Mouse (Mus musculus): ENCODE data around the gene Hist1h2be. TPM values are rescaled to one million over a fixed set of nuclear protein-coding genes. Genes with fewer than 3 reads are reported as not detected.
A peak's percentile ranks its signal among the peaks of the same experiment; 100 is the strongest.
"Not testable (repeated sequence)": the region's sequence is repeated elsewhere in the genome, so short reads cannot be mapped to it uniquely, and the experiment has no call there.

The Hist1h2be gene
- polyA plus RNA-seq, 1 experiment from 2014 or later: 3.0 TPM

GRCm38 (mm10) chr13:23550761-23551145 is 70.2 kb downstream of the Hist1h2be start:
- H3K4me3 ChIP-seq (ENCODE audit: low read depth, low read length): peak overlapping the region; percentile 46
- H3K9me3 ChIP-seq (ENCODE audit: low read depth, low read length): no peaks in the 10 kb centered on the region
- no peak for TF ChIP-seq CTCF (IDR thresholded peaks at IDR 0.05; ENCODE audit: low read depth)
- H3K36me3 ChIP-seq (ENCODE audit: insufficient read depth): no peaks in the 10 kb centered on the region
- H3K9ac ChIP-seq: peak overlapping the region; percentile 72
- H3K4me1 ChIP-seq (ENCODE audit: insufficient read depth): peaks cover 4% of the 10 kb centered on the region; the same call in 1 of the 2 replicates
- H3K27ac ChIP-seq (ENCODE audit: low read depth): peak overlapping the region; percentile 98
- ATAC-seq (ENCODE audit: insufficient read depth): no peak
- no peaks in the 10 kb centered on the region for H3K27me3 ChIP-seq (ENCODE audit: insufficient read depth, low read length)
- WGBS: 2% methylated on average over 3 of the region's 3 CpGs
- peak overlapping the region; percentile 76 for H3K4me2 ChIP-seq
- DNase-seq: peak; percentile 68

DNA sequence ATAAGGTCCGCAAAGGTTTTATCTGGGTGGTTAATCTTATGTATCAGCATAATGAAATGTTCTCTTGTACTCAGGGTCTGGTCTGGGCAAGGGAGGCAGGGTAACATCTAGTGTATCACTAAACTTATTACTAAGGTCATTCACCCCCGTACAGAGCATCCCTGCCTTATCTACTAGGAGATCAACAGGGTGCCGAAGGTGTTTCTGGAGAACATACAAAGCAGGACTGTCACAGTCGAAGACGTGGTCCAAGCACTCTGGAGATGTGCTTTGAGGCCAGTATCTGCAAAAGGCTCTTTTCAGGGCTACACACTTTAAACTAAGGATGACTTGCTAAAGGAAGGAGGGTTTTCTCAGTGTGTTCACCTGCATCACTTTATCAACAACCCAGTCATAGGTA is 74.2 kb downstream of the Hist1h2be start:
- TF ChIP-seq CTCF (IDR thresholded peaks at IDR 0.05; ENCODE audit: low read depth): no peak
- Histone ChIP-seq H3K4me1 (ENCODE audit: insufficient read depth) (no peaks in the 10 kb centered on the region; the same call in 1 of the 2 replicates), H3K4me3 (ENCODE audit: low read depth, low read length) (peak overlapping the region; percentile 6; the same call in 1 of the 2 replicates), H3K27ac (ENCODE audit: low read depth) (peak overlapping the region; percentile 67; the same call in 1 of the 2 replicates), H3K36me3 (ENCODE audit: insufficient read depth) (no peaks in the 10 kb centered on the region), H3K27me3 (ENCODE audit: insufficient read depth, low read length) (no peaks in the 10 kb centered on the region), H3K9ac (no peak overlapping the region), H3K9me3 (ENCODE audit: low read depth, low read length) (no peaks in the 10 kb centered on the region), H3K4me2 (peak overlapping the region; percentile 48; the same call in 1 of the 2 replicates)
- ATAC-seq (ENCODE audit: insufficient read depth): no peak
- 56% methylated on average over 5 of the region's 5 CpGs for WGBS
- no peak for DNase-seq

DNA sequence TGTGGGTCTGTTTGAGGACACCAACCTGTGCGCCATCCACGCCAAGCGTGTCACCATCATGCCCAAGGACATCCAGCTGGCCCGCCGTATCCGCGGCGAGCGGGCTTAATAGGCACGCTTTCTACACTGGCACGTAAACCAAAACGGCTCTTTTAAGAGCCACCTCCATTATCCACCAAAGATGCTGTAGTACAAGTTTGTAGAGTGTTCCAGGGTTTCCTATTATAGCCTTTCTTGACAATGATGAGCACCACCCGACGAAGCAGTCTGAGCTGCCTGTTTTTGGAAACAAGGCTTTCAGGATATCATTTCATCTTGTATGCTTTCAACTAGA is 76.2 kb downstream of the Hist1h2be start:
- 0% methylated on average over 11 of the region's 14 CpGs for WGBS
- H3K36me3 ChIP-seq (ENCODE audit: insufficient read depth); H3K4me1 ChIP-seq (ENCODE audit: insufficient read depth); H3K9me3 ChIP-seq (ENCODE audit: low read depth, low read length); H3K27me3 ChIP-seq (ENCODE audit: insufficient read depth, low read length); DNase-seq: not testable (repeated sequence)
- Histone ChIP-seq H3K4me2 (peak overlapping the region; percentile 86), H3K4me3 (ENCODE audit: low read depth, low read length) (peak overlapping the region; percentile 36), H3K9ac (peak overlapping the region; percentile 62), H3K27ac (ENCODE audit: low read depth) (peak overlapping the region; percentile 96; the same call in 1 of the 2 replicates)
- peak; percentile 0; the same call in 1 of the 2 replicates for ATAC-seq (ENCODE audit: insufficient read depth)

DNA sequence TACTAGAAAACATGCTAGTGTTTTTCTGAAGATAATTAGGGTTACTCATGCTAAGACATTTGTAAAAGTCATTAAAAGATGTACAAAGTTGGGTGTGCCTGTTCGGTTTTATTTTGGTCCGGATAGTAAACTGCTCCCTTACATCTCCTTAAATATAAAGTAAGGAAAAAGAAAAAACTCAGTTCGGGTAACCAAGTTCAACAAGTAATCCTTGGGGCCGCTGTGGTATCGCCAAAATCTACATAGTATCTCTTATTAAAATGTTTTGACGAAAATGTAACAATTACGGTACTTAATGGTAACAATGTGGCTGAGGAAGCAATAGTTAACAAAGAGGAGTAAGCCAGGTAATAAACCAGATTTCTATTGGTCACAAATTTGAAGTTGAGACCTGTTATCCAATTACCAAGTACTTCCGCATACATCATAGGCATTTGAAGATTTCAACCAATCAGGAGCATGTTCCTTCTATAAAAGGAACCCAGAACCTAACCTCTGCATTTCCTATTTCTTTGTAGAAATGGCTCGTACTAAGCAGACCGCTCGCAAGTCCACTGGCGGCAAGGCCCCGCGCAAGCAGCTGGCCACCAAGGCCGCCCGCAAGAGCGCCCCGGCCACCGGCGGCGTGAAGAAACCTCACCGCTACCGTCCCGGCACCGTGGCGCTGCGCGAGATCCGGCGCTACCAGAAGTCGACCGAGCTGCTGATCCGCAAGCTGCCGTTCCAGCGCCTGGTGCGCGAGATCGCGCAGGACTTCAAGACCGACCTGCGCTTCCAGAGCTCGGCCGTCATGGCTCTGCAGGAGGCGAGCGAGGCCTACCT is 76.7 kb downstream of the Hist1h2be start, which contains the start of gene Hist1h3f:
Gene Hist1h3f, plus strand, starts transcription at position 88 of the 822 bp plus-strand sequence.
- no peaks in the 10 kb centered on the region for H3K36me3 ChIP-seq (ENCODE audit: insufficient read depth)
- no peak for TF ChIP-seq CTCF (IDR thresholded peaks at IDR 0.05; ENCODE audit: low read depth)

GRCm38 (mm10) chr13:23542999-23543607 is 77.8 kb downstream of the Hist1h2be start, which contains the start of gene Hist1h2bh:
Gene Hist1h2bh, minus strand, starts transcription at chr13:23543392.
- Histone ChIP-seq H3K4me2 (peak within 1 kb of the TSS; percentile 86), H3K27ac (ENCODE audit: low read depth) (peak within 1 kb of the TSS; percentile 96), H3K4me3 (ENCODE audit: low read depth, low read length) (peak within 1 kb of the TSS; percentile 44), H3K9ac (peak within 1 kb of the TSS; percentile 66)
- not testable (repeated sequence) for H3K9me3 ChIP-seq (ENCODE audit: low read depth, low read length); H3K36me3 ChIP-seq (ENCODE audit: insufficient read depth); H3K4me1 ChIP-seq (ENCODE audit: insufficient read depth); H3K27me3 ChIP-seq (ENCODE audit: insufficient read depth, low read length)
- DNase-seq: peak; percentile 96
- peak; percentile 95 for ATAC-seq (ENCODE audit: insufficient read depth)
- WGBS: 0% methylated on average over 27 of the region's 42 CpGs

More for the DNA sequence above, 76.7 kb downstream of the Hist1h2be start, which contains the start of gene Hist1h3f:
- peak within 1 kb of the TSS; percentile 96 for H3K27ac ChIP-seq (ENCODE audit: low read depth)
- peak within 1 kb of the TSS; percentile 86 for H3K4me2 ChIP-seq
- H3K27me3 ChIP-seq (ENCODE audit: insufficient read depth, low read length): no peaks in the 10 kb centered on the region
- peak within 1 kb of the TSS; percentile 66 for H3K9ac ChIP-seq
- H3K9me3 ChIP-seq (ENCODE audit: low read depth, low read length): no peaks in the 10 kb centered on the region
- peak within 1 kb of the TSS; percentile 44 for H3K4me3 ChIP-seq (ENCODE audit: low read depth, low read length)
- no peaks in the 10 kb centered on the region for H3K4me1 ChIP-seq (ENCODE audit: insufficient read depth)
- WGBS: under 1% methylated on average over 30 of the region's 45 CpGs
- DNase-seq: peak; percentile 97
- ATAC-seq (ENCODE audit: insufficient read depth): peak; percentile 91

GRCm38 (mm10) chr13:23542225-23542980 is 78.5 kb downstream of the Hist1h2be start:
- Histone ChIP-seq H3K4me2 (peak overlapping the region; percentile 86), H3K27ac (ENCODE audit: low read depth) (peak overlapping the region; percentile 91), H3K9ac (peak overlapping the region; percentile 66), H3K4me3 (ENCODE audit: low read depth, low read length) (peak overlapping the region; percentile 44)
- not testable (repeated sequence) for H3K36me3 ChIP-seq (ENCODE audit: insufficient read depth); DNase-seq; H3K4me1 ChIP-seq (ENCODE audit: insufficient read depth); H3K27me3 ChIP-seq (ENCODE audit: insufficient read depth, low read length); H3K9me3 ChIP-seq (ENCODE audit: low read depth, low read length); ATAC-seq (ENCODE audit: insufficient read depth)
- WGBS: 4% methylated on average over 3 of the region's 3 CpGs

Data from lung, embryonic 14.5 days (tissue).